Mouse (Mus musculus) left cerebral cortex, adult 18-20 months (tissue): Measurements from ENCODE around the gene Efemp2. TPM values are rescaled to one million over a fixed set of nuclear protein-coding genes. Genes with fewer than 3 reads are reported as not detected.

Experiments used
- DNase-seq, 2 experiments: peaks; one replicate each; pipeline ENCODE4 v3.0.0; 2021 to 2022; ENCODE audit warnings: low spot score in 2 of 2, mixed read lengths in 1 of 2
- total RNA-seq, 2 experiments: library from RNA; stranded (reverse); gene quantifications; 2 replicates each; pipeline ENCODE4 v1.2.3; 2021

Efemp2 gene
- total RNA-seq, 2 experiments from 2014 or later: 12.9 to 15.9 TPM

DNA sequence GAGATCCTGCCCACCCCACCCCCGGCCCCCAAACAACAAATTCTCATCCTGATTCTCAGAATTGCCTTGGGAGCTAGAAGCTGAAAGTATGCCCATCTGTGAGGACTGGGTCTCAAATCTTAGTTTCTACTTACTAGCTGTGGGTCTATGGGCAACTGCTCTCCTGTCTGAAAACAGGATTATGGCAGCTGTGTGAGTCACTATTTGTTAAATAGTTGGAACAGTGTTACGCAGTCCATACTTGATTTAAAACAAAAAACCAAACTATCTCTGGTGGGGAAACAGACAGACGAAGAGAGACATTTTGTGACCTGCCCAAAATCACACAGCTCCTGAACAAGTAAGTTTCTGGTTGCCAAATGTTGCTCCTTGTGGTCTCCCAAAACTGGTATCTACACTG lies 24.1 kb upstream of the Efemp2 start:
- no peak for DNase-seq

DNA sequence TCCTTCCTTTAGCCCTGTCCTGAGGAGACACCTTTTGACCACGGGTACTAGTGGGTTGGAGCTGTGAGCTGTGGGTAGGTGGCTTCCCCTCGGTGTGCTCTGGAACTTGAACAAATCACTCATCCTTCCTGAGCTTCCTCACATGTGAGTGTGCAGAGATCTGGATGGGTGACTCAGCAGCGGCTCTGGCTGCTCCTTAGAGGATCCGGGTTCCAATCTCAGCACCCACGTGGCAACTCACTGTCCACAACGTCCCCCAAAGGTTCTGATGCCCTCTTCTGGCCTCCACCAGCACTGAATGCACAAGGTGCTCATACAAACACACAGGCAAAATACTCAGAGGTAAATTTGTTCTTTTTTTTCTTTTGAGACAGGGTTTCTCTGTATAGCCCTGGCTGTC lies 22.0 kb upstream of the Efemp2 start:
- no peak for DNase-seq

GRCm38 (mm10) chr19:5455037-5455436 lies 18.7 kb upstream of the Efemp2 start:
- DNase-seq: no peak

GRCm38 (mm10) chr19:5455568-5455967 lies 18.2 kb upstream of the Efemp2 start:
- no peak for DNase-seq

- no peak for DNase-seq
Measured at GRCm38 (mm10) chr19:5456241-5456921, 17.4 kb upstream of the Efemp2 start.

DNA sequence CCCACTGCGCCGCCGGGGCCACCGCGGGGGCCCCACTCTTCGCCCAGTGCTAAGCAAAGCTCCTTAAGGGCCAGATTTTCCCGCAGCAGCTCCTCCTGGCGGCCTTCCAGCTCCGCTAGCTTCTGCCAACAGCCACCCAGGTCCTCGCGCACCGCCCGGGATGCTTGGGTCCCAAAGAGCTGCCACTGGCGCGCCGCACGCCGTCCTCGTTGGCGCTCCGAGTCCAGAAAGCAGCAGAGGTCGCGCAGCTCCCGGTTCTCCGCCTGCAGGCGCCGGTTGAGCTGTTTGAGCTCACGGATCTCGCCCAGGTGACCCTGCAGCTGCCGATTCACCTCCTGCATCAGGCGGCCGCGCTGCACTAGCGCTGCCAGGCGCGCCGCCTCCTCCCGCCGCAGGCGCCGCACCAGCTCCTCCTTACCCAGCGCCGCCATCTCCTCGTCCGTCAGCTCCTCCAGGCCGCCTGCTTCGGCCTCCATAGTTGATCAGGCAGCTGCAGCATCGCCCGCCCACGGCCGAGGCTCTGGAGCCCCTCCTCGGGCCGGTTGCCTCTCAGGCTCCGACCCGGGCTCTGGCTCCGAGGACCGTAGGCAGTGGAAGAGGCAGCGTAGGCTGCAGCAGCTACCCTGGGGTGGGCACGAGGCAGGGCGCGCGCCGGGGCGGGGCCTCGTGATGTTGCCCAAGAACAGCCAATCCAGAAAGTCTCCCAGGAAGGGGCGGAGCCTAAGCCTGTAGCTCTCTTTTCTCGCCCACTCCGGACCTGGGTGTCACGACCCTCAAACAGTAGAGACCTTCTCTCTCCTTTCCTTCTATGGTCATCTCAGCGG lies 16.6 kb upstream of the Efemp2 start:
- peak; percentile 93 to 97 for DNase-seq

DNA sequence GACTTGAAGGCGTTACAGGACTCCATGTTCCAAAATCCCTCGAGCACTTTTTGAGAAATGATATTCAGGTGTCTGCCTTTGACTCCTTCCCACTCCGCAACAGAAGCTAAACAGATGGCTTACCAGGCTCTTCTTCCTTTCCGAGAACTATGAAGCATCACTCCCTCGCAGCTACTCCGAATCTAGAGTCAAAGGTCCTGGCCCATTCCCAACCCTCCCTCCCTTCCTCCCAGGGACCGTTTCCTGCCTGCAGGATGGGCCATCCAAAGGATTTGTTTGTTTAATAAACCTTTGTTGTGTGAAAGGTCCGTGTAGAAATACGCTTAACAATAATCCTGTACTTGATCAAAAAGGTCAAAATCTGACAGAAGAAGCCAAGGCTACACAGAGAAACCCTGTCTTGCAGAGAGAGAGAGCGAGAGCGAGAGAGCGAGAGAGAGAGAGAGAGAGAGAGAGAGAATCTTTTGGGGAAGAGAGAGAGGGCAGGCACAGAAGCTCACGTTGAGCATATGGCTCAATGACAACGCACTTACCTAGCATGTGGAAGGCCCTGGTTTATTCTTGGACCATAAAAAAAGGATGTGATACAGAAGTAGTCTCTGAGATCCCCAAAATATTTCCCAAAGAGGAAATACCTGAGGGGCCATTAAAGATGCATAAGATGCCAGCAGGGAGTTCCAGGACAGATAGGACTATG lies 15.9 kb upstream of the Efemp2 start, which contains the start of gene Ccdc85b:
Gene Ccdc85b, minus strand, starts transcription at position 149 of the 697 bp plus-strand sequence.
- DNase-seq: no peak

- DNase-seq: peak in 1 of 2 experiments; percentile 61
Measured at GRCm38 (mm10) chr19:5459019-5459418, 14.7 kb upstream of the Efemp2 start.

DNA sequence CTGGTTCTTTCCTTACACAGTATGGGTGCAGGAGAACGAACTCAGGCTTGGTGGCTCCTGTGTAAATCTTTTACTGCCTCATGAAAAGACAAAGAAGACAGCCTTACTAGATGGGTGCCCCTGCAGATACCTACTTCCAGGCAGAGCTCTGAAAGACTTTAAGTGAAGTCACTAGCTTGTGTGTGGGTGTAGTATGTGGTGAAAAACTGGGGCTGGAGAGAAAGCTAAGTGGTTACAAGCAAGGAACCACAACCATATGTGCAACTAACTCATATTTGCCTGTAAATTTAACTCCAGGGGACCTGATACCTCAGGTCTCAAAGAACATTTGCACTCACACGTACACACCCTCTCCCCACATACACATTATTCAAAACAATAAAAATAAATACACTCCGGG lies 13.9 kb upstream of the Efemp2 start:
- DNase-seq: no peak

- peak; percentile 81 to 88 for DNase-seq
Measured at GRCm38 (mm10) chr19:5460465-5460911, 13.3 kb upstream of the Efemp2 start, which contains the start of gene Fibp. Gene Fibp (plus strand): TSS chr19:5460615.

GRCm38 (mm10) chr19:5461411-5461810 lies 12.3 kb upstream of the Efemp2 start:
- no peak for DNase-seq

GRCm38 (mm10) chr19:5463212-5463611 lies 10.5 kb upstream of the Efemp2 start:
- no peak for DNase-seq

DNA sequence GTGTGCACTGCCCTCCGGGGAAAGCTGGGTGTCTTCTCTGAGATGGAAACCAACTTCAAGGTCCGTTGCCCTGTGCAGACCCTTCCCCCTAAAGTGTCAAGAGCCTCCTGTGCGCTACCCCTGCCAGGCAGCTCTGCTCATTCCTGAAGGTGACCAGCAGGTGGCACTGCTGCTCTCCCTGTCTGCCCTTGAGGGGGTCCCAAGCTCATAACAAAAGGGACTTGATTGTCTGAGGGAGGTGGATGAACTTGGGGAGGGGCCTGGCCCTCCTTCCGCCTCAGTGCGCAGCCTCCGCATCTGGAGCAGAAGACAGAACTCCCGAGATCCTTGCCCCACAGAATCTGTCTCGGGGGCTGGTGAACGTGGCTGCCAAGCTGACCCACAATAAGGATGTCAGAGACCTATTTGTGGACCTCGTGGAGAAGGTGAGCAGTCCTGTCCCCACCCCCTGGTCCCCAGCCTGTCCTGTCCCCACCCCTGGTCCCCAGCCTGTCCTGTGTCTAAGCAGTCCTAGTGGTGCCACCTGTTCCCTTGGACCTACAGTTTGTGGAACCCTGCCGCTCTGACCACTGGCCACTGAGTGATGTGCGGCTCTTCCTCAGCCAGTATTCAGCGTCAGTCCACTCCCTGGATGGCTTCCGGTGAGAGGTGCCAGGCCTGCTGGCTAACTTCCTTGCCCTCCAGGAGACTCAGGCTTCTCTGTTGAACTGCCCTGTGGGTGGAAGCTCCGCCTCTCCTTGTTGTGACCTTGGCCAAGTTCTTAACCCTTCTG lies 9.8 kb upstream of the Efemp2 start:
- peak in 1 of 2 experiments; percentile 59 for DNase-seq

DNA sequence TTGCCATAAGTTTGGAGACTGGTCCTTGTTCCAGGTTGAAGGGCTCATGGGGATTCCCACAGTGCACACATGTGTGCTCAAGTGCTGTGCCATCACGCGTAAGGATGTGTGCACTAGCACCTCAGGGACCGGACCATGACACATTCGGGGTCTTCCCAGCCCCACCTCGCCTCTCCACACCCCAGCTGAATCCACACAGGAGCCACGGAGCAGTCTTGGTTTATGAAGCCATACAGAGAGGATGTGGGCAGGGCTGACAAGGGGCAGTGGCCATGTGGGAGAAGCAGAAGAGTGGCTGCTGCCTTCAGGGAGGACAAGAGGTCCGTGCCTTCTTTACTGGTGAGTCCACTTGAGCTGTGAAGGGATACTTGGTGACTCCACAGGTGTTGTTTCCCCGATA lies 8.7 kb upstream of the Efemp2 start:
- no peak for DNase-seq

- DNase-seq: no peak
Measured at GRCm38 (mm10) chr19:5466916-5467500, 6.7 kb upstream of the Efemp2 start.

DNA sequence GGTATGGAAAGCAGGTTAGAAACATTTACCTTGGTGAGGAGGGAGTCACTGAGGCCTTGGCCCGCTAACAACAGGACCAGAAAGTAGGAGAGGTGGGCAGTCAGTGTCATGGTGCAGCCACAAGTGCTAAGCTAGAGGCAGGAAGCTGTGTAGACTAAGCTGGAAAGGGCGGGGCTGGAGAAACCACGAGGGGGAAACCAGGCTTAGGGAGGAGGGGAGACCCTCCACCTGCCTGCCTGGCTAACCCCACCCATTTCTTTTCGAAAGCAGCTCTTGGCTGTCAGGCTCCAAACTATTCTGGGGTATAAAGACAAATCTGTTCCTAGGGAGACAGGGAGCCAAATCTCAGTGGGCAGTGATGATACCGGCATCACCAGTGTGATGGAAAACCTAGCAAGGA lies 5.4 kb upstream of the Efemp2 start, which contains the start of gene Ctsw:
Gene Ctsw, minus strand, starts transcription at position 134 of the 400 bp plus-strand sequence.
- DNase-seq: no peak

DNA sequence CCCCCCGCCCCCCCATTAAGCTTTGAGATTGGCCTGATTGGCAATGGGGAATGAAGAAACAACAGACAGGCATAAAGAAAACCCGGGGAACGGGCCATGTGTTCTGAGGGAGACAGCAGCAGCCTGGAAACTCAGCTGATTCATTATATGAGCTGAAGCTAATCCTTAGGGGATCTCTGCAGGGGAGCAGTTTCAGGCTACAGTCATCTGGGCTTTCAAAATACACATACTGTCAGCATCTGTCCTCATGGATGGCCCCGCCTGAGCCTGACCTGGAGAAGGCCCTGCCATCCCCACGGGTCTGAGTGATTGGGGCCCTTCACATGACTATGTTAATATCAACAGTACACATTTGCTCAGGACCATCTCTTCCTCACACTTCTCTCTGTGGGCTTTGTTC lies 1.9 kb upstream of the Efemp2 start:
- no peak for DNase-seq

DNA sequence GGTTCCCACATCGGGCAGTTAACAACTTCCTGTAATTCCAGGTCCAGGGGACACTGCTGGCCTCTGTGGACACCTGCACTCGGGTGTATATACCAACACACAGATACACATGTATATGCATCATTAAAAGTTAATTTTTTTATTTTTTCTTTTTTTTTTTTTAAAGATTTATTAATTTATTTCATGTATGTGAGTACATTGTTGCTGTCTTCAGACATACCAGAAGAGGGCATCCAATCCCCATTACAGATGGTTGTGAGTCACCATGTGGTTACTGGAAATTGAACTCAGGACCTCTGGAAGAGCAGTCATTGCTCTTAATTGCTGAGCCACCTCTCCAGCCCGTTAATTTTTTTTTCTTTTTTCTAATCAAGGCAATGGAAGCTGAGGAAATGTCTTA lies 897 bp upstream of the Efemp2 start:
- no peak for DNase-seq

DNA sequence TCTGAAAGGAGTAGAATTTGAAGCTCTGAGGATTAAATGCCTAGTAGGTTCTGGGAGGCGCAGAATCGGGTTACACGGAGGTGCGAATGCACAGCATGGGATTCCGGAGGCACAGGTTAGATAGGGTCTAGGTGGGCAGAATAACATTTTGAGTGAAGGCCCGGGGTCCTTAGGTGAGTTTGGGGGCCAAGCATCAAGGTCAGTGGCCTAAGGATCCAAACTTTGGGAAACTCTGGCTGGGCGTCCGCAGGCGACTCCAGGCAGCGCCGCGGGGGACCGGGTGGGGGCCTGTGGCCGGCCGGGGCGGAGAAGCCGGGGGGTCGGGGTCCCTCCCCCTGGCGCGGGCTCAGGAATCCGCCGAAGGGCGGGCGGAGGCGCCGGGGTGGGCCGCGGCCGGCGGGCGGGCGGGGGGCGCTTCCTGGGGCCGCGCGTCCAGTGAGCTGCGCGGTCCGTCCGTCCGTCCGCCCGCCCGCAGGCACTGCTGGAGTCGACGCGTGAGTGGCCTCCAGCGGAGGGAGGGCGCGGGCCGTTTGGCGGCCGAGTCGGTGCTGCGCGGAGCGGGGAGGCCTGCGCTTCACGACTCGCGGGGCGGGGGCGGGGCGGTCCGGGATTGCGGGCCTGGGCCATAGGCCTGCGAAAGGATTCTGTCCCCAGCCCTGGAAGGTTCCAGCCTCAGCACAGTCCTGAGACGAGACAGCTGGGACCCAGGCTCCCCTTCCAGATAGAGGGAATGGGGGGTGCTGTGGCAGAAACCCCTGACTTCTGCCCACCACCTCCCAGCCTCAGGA lies 721 bp downstream of the Efemp2 start:
- DNase-seq: no peak
